Mouse (Mus musculus) E14TG2a.4 (cell line): ENCODE results near the gene Gm9747.

Experiments
- H3K27me3 ChIP-seq: 2 replicates; pipeline ENCODE4 v1.6.1; 2014; ENCODE audit warnings: low read length, control low read depth; ENCODE audit not compliant: insufficient read depth
- H3K36me3 ChIP-seq: 2 replicates; pipeline ENCODE4 v1.6.1; 2014; ENCODE audit warnings: low read length, control low read depth; ENCODE audit not compliant: insufficient read depth
- H3K4me1 ChIP-seq: replicated peaks from 2 replicates; pipeline ENCODE4 v1.6.1; 2014; ENCODE audit warnings: low read depth, low read length, control low read depth
- H3K4me3 ChIP-seq: replicated peaks from 2 replicates; pipeline ENCODE4 v1.5.1; 2014; ENCODE audit warnings: mild to moderate bottlenecking, low read length
- H3K9me3 ChIP-seq: 2 replicates; pipeline ENCODE4 v1.6.1; 2014; ENCODE audit warnings: low read length, control low read depth
- CTCF ChIP-seq: conservative IDR thresholded peaks from 2 replicates; pipeline ENCODE4 v1.5.1; 2014; ENCODE audit warnings: low read length
- NANOG ChIP-seq: IDR thresholded peaks from 2 replicates; pipeline ENCODE4 v1.6.1; 2014; ENCODE audit warnings: borderline replicate concordance, low read length, mixed read lengths
- POU5F1 ChIP-seq: IDR thresholded peaks from 2 replicates; pipeline ENCODE4 v1.6.1; 2014; ENCODE audit warnings: low read length, borderline replicate concordance

The Gm9747 gene

GRCm38 (mm10) chr1:82220673-82221396, 12.1 kb upstream of the Gm9747 start:
- Histone ChIP-seq H3K4me3 (no peak overlapping the region), H3K9me3 (peaks cover 10% of the 10 kb centered on the region), H3K27me3 (no peaks in the 10 kb centered on the region), H3K36me3 (no peaks in the 10 kb centered on the region), H3K4me1 (no peaks in the 10 kb centered on the region)
- TF ChIP-seq POU5F1 (no peak), CTCF (no peak), NANOG (no peak)

GRCm38 (mm10) chr1:82221462-82221861, 11.4 kb upstream of the Gm9747 start:
- Histone ChIP-seq H3K4me3 (no peak overlapping the region), H3K27me3 (no peaks in the 10 kb centered on the region), H3K36me3 (no peaks in the 10 kb centered on the region), H3K4me1 (no peaks in the 10 kb centered on the region), H3K9me3 (peaks cover 17% of the 10 kb centered on the region)
- TF ChIP-seq POU5F1 (no peak), CTCF (no peak), NANOG (no peak)

GRCm38 (mm10) chr1:82223042-82223795, 9.7 kb upstream of the Gm9747 start:
- no peaks in the 10 kb centered on the region for H3K27me3 ChIP-seq
- no peak overlapping the region for H3K4me3 ChIP-seq
- no peak for TF ChIP-seq CTCF
- TF ChIP-seq NANOG = no peak
- TF ChIP-seq POU5F1 = no peak
- H3K4me1 ChIP-seq = no peaks in the 10 kb centered on the region
- H3K36me3 ChIP-seq = no peaks in the 10 kb centered on the region
- peaks cover 21% of the 10 kb centered on the region for H3K9me3 ChIP-seq

- no peaks in the 10 kb centered on the region for H3K36me3 ChIP-seq
- peaks cover 21% of the 10 kb centered on the region for H3K9me3 ChIP-seq
- no peak for TF ChIP-seq NANOG
- TF ChIP-seq POU5F1 = no peak
- TF ChIP-seq CTCF = no peak
- H3K27me3 ChIP-seq = no peaks in the 10 kb centered on the region
- H3K4me1 ChIP-seq = no peaks in the 10 kb centered on the region
- H3K4me3 ChIP-seq = no peak overlapping the region
Observed at GRCm38 (mm10) chr1:82228841-82229240, 4.1 kb upstream of the Gm9747 start.

GRCm38 (mm10) chr1:82234616-82235015, 1.7 kb downstream of the Gm9747 start:
- no peak for TF ChIP-seq NANOG
- TF ChIP-seq CTCF = no peak
- no peak for TF ChIP-seq POU5F1
- no peaks in the 10 kb centered on the region for H3K36me3 ChIP-seq
- no peaks in the 10 kb centered on the region for H3K9me3 ChIP-seq
- H3K27me3 ChIP-seq = no peaks in the 10 kb centered on the region
- H3K4me1 ChIP-seq = peaks cover 22% of the 10 kb centered on the region
- H3K4me3 ChIP-seq = no peak overlapping the region

GRCm38 (mm10) chr1:82235455-82236104, 2.7 kb downstream of the Gm9747 start:
- no peak for TF ChIP-seq NANOG
- no peak for TF ChIP-seq POU5F1
- Histone ChIP-seq H3K4me1 (peaks cover 22% of the 10 kb centered on the region), H3K4me3 (no peak overlapping the region), H3K36me3 (no peaks in the 10 kb centered on the region), H3K27me3 (no peaks in the 10 kb centered on the region), H3K9me3 (no peaks in the 10 kb centered on the region)

GRCm38 (mm10) chr1:82238245-82238644, 5.3 kb downstream of the Gm9747 start:
- Histone ChIP-seq H3K36me3 (no peaks in the 10 kb centered on the region), H3K9me3 (no peaks in the 10 kb centered on the region), H3K4me1 (peaks cover 22% of the 10 kb centered on the region), H3K27me3 (no peaks in the 10 kb centered on the region), H3K4me3 (no peak overlapping the region)
- TF ChIP-seq NANOG (no peak), POU5F1 (no peak), CTCF (no peak)

- H3K4me3 ChIP-seq = no peak overlapping the region
- no peaks in the 10 kb centered on the region for H3K27me3 ChIP-seq
- peaks cover 22% of the 10 kb centered on the region for H3K4me1 ChIP-seq
- no peaks in the 10 kb centered on the region for H3K36me3 ChIP-seq
- TF ChIP-seq CTCF (no peak), POU5F1 (no peak), NANOG (no peak)
- H3K9me3 ChIP-seq = no peaks in the 10 kb centered on the region
Observed at GRCm38 (mm10) chr1:82239409-82240201, 6.7 kb downstream of the Gm9747 start.
